Mouse (Mus musculus) MEL (cell line): ENCODE results near the gene Gm49340. TPM values are rescaled to one million over a fixed set of nuclear protein-coding genes. Genes with fewer than 3 reads are reported as not detected.
A peak's percentile ranks its signal among the peaks of the same experiment; 100 is the strongest.

Experiments
- DNase-seq: peaks from one replicate; pipeline ENCODE4 v3.0.0; 2011; ENCODE audit warnings: low read depth, low spot score
- H3K27ac ChIP-seq: 2 replicates; pipeline ENCODE4 v1.5.1; 2012; ENCODE audit warnings: low read depth, mild to moderate bottlenecking, control low read depth, low read length, moderate library complexity; ENCODE audit not compliant: control insufficient read depth
- H3K27me3 ChIP-seq, 2 experiments: fragments of 150-350 bp in 1 of 2; sonication (generic) in 1 of 2; 2 replicates each; pipeline ENCODE4 v1.6.1; 2012; ENCODE audit warnings: low read length in 2 of 2, mild to moderate bottlenecking in 2 of 2, improper control_type of control experiment in 1 of 2, moderate library complexity in 1 of 2; ENCODE audit not compliant: insufficient read depth in 2 of 2, control insufficient read depth in 1 of 2
- H3K36me3 ChIP-seq, 2 experiments: 2 replicates each; pipeline ENCODE4 v1.6.1; 2012 to 2014; ENCODE audit warnings: low read length in 2 of 2, improper control_type of control experiment in 1 of 2, inconsistent platforms in 1 of 2, mild to moderate bottlenecking in 1 of 2; ENCODE audit not compliant: insufficient read depth in 2 of 2, control insufficient read depth in 1 of 2
- H3K4me1 ChIP-seq, 2 experiments: fragments of 150-350 bp in 1 of 2; sonication (generic) in 1 of 2; 2 replicates each; pipeline ENCODE4 v1.6.1; 2012; ENCODE audit warnings: low read length in 2 of 2, improper control_type of control experiment in 1 of 2, mild to moderate bottlenecking in 1 of 2; ENCODE audit not compliant: insufficient read depth in 2 of 2, control insufficient read depth in 1 of 2
- H3K4me3 ChIP-seq, 2 experiments: fragments of 150-350 bp in 1 of 2; sonication (generic) in 1 of 2; 2 replicates each; pipeline ENCODE4 v1.5.1; 2012; ENCODE audit warnings: low read depth in 2 of 2, low read length in 2 of 2, mild to moderate bottlenecking in 2 of 2, moderate library complexity in 2 of 2, control low read depth in 1 of 2, improper control_type of control experiment in 1 of 2; ENCODE audit not compliant: control insufficient read depth in 1 of 2, insufficient read depth in 1 of 2
- H3K79me2 ChIP-seq: 2 replicates; pipeline ENCODE4 v1.6.1; 2012; ENCODE audit warnings: mild to moderate bottlenecking, low read length, moderate library complexity; ENCODE audit not compliant: control insufficient read depth, poor library complexity, insufficient read depth
- H3K9ac ChIP-seq: 2 replicates; pipeline ENCODE4 v1.6.1; 2012; ENCODE audit warnings: low read depth, mild to moderate bottlenecking, control low read depth, low read length, moderate library complexity; ENCODE audit not compliant: control insufficient read depth, poor library complexity, severe bottlenecking
- H3K9me3 ChIP-seq: fragments of 150-350 bp; sonication (generic); replicated peaks from 2 replicates; pipeline ENCODE4 v1.6.1; 2012; ENCODE audit warnings: mild to moderate bottlenecking, low read length, improper control_type of control experiment, moderate library complexity; ENCODE audit not compliant: insufficient read depth
- E2F4 ChIP-seq: IDR thresholded peaks from 2 replicates; pipeline ENCODE4 v1.6.1; 2011; ENCODE audit warnings: low read depth, low read length, improper control_type of control experiment, borderline replicate concordance
- ETS1 ChIP-seq: IDR thresholded peaks from 2 replicates; pipeline ENCODE4 v1.6.1; 2012; ENCODE audit warnings: low read depth, mild to moderate bottlenecking, inconsistent platforms, low read length, improper control_type of control experiment, moderate library complexity
- HCFC1 ChIP-seq: IDR thresholded peaks from 2 replicates; pipeline ENCODE4 v1.6.1; 2012; ENCODE audit warnings: low read depth, mild to moderate bottlenecking, inconsistent platforms, low read length, improper control_type of control experiment, moderate library complexity
- MAX ChIP-seq: IDR thresholded peaks from 2 replicates; pipeline ENCODE4 v1.6.1; 2011; ENCODE audit warnings: low read length, improper control_type of control experiment
- MEF2A ChIP-seq: IDR thresholded peaks from 2 replicates; pipeline ENCODE4 v1.6.1; 2014; ENCODE audit warnings: low read depth, mild to moderate bottlenecking, inconsistent platforms, low read length, improper control_type of control experiment; ENCODE audit not compliant: poor library complexity, insufficient replicate concordance, severe bottlenecking; ENCODE audit errors: extremely low read depth
- POLR2A ChIP-seq, 2 experiments: IDR thresholded peaks; 2 replicates each; pipeline ENCODE4 v1.6.1; 2011 to 2012; ENCODE audit warnings: low read length in 2 of 2, mild to moderate bottlenecking in 2 of 2, control low read depth in 1 of 2, improper control_type of control experiment in 1 of 2, low read depth in 1 of 2, moderate library complexity in 1 of 2; ENCODE audit not compliant: control insufficient read depth in 1 of 2, insufficient read depth in 1 of 2, poor library complexity in 1 of 2
- POLR2AphosphoS5 ChIP-seq: IDR thresholded peaks from 2 replicates; pipeline ENCODE4 v1.6.1; 2012; ENCODE audit warnings: low read depth, borderline replicate concordance, mild to moderate bottlenecking, inconsistent platforms, low read length, moderate library complexity, mixed read lengths
- TCF12 ChIP-seq: IDR thresholded peaks from 2 replicates; pipeline ENCODE4 v1.6.1; 2014; ENCODE audit warnings: low read depth, mild to moderate bottlenecking, inconsistent platforms, low read length, improper control_type of control experiment, moderate library complexity
- USF1 ChIP-seq: IDR thresholded peaks from 2 replicates; pipeline ENCODE4 v1.6.1; 2014; ENCODE audit warnings: low read depth, mild to moderate bottlenecking, inconsistent platforms, low read length, improper control_type of control experiment, moderate library complexity
- ZC3H11A ChIP-seq: IDR thresholded peaks from 2 replicates; pipeline ENCODE4 v1.6.1; 2012; ENCODE audit warnings: low read depth, mild to moderate bottlenecking, inconsistent platforms, low read length, improper control_type of control experiment
- polyA plus RNA-seq, 2 experiments: library from polyadenylated mRNA; stranded (reverse) in 1 of 2; unstranded in 1 of 2; fragments of >175 nt in 1 of 2; fragments of >200 nt in 1 of 2; gene quantifications; 2 replicates each; pipeline versions ENCODE4 v1.2.1 to v1.2.4; 2012; ENCODE audit warnings: low replicate concordance in 2 of 2, low read depth in 1 of 2; ENCODE audit not compliant: insufficient read length in 2 of 2, insufficient read depth in 1 of 2, missing spikeins in 1 of 2
- total RNA-seq: library from RNA; depleted of rRNA; stranded (reverse); fragments of 300-350 nt; gene quantifications from 2 replicates; pipeline ENCODE4 v1.2.3, GENCODE M21; 2012

Gm49340 gene
- total and polyA plus RNA-seq, 3 experiments: not detected

DNA sequence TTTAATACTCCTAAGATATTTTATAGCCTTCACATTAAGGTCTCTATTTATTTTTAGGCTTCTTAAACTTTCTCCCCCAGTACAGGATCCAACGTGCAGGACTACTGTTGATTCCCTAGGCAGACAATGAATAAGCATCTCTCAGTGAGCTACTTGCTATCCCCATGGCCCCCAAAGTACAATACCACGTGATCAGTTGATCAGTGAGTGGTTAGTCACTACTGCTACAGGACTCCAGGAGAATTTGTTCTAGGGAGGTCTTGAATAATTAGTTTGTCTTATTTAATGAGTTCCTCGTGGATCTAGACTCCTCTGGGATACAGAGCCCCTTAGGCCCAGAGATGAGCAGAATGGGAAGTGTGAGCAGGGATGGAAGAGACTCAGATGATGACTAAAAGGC is 20.9 kb downstream of the Gm49340 start, which contains the start of gene Olfr20:
TSS of gene Olfr20 (plus strand) at position 301 of the 400 bp plus-strand sequence.
- Histone ChIP-seq H3K4me1 (no peaks in the 10 kb centered on the region), H3K27ac (no peak within 1 kb of the TSS)
- TF ChIP-seq TCF12: no peak
- peak; percentile 31; the same call in 1 of the 2 replicates for TF ChIP-seq USF1
- TF ChIP-seq, all 39 proteins: peak for 1
- no peak for DNase-seq
- H3K4me3 ChIP-seq: no peak within 1 kb of the TSS
- no peaks in the 10 kb centered on the region for H3K79me2 ChIP-seq
- no peak within 1 kb of the TSS for H3K9ac ChIP-seq
- H3K27me3 ChIP-seq: peaks cover 0 to 2% of the 10 kb centered on the region in 2 experiments; a peak in 1 of 4 replicates
- H3K36me3 ChIP-seq: no peaks in the 10 kb centered on the region
- H3K9me3 ChIP-seq: no peaks in the 10 kb centered on the region

DNA sequence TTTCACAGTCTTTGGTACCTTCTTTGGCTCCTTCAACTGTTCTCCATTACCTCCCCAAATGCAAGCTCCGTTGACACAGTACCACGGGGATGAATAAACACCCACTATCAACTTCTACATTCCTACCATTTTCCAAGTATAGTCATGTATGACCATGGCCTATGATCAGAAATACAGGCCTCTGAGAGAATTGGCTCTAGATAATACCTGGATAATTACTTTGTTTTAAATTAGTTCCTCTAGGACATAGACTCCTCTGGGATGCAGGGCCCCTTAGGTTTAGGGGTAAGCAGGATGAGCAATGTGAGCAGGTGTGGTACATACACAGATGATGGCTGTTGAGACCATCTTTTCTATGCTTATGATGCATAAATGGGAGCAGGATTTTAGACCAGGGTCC is 41.4 kb downstream of the Gm49340 start, which contains the start of gene Olfr376:
TSS of gene Olfr376 (plus strand) at position 301 of the 400 bp plus-strand sequence.
- Histone ChIP-seq H3K4me1 (no peaks in the 10 kb centered on the region), H3K36me3 (no peaks in the 10 kb centered on the region), H3K27ac (no peak within 1 kb of the TSS), H3K9ac (no peak within 1 kb of the TSS), H3K27me3 (no peaks in the 10 kb centered on the region), H3K79me2 (no peaks in the 10 kb centered on the region), H3K4me3 (no peak within 1 kb of the TSS), H3K9me3 (no peaks in the 10 kb centered on the region)
- TF ChIP-seq POLR2A (IDR thresholded peaks at IDR 0.05; ENCODE audit: control insufficient read depth in 1 of 2, insufficient read depth in 1 of 2, low read depth in 1 of 2, low read length in 2 of 2, poor library complexity in 1 of 2): no peak
- no peak for TF ChIP-seq MEF2A
- no peak for TF ChIP-seq ETS1
- no peak for TF ChIP-seq POLR2AphosphoS5
- TF ChIP-seq E2F4: no peak
- DNase-seq: no peak

- Histone ChIP-seq H3K27me3 (no peaks in the 10 kb centered on the region), H3K9ac (no peak overlapping the region), H3K27ac (no peak overlapping the region), H3K79me2 (no peaks in the 10 kb centered on the region), H3K4me1 (no peaks in the 10 kb centered on the region), H3K9me3 (no peaks in the 10 kb centered on the region), H3K36me3 (no peaks in the 10 kb centered on the region), H3K4me3 (no peak overlapping the region)
- DNase-seq: peak; percentile 21
- TF ChIP-seq HCFC1 (no peak), ZC3H11A (no peak), MAX (no peak)
Observed at GRCm38 (mm10) chr11:73395374-73395773, 65.8 kb downstream of the Gm49340 start.
